Mouse (Mus musculus) lung, embryonic 14.5 days (tissue): ENCODE measurements at regions not wholly inside any gene's neighbourhood (a gene's known extent, or its start where the extent isn't known, plus 50 kb on each side); places are given as distances from the start of the nearest gene placed in this dataset.

ENCODE experiments used
- ATAC-seq: fragments of 200-750 bp; cut with Nextera tagmentation; 2 replicates; pipeline ENCODE4 v1.8.0; 2017; ENCODE audit warnings: mild to moderate bottlenecking, moderate TSS enrichment, moderate library complexity; ENCODE audit not compliant: insufficient read depth
- DNase-seq: peaks from one replicate; pipeline ENCODE4 v3.0.0-alpha.2; 2015
- H3K27ac ChIP-seq: fragments of 300-500 bp; sonication (generic); 2 replicates; pipeline ENCODE4 v1.5.1; 2014; ENCODE audit warnings: low read depth, mild to moderate bottlenecking, moderate library complexity
- H3K27me3 ChIP-seq: fragments of 300-500 bp; sonication (generic); 2 replicates; pipeline ENCODE4 v1.6.1; 2014; ENCODE audit warnings: low read length, control low read depth; ENCODE audit not compliant: insufficient read depth
- H3K36me3 ChIP-seq: fragments of 300-500 bp; sonication (generic); 2 replicates; pipeline ENCODE4 v1.6.1; 2014; ENCODE audit warnings: control low read depth; ENCODE audit not compliant: insufficient read depth
- H3K4me1 ChIP-seq: fragments of 300-500 bp; sonication (generic); 2 replicates; pipeline ENCODE4 v1.6.1; 2014; ENCODE audit warnings: antibody characterized with exemption, control low read depth; ENCODE audit not compliant: insufficient read depth
- H3K4me2 ChIP-seq: fragments of 300-500 bp; sonication (generic); 2 replicates; pipeline ENCODE4 v1.6.1; 2014; ENCODE audit warnings: mild to moderate bottlenecking
- H3K4me3 ChIP-seq: fragments of 300-500 bp; sonication (generic); 2 replicates; pipeline ENCODE4 v1.5.1; 2014; ENCODE audit warnings: low read depth, low read length
- H3K9ac ChIP-seq: fragments of 300-500 bp; sonication (generic); 2 replicates; pipeline ENCODE4 v1.6.1; 2014
- H3K9me3 ChIP-seq: fragments of 300-500 bp; sonication (generic); 2 replicates; pipeline ENCODE4 v1.6.1; 2016; ENCODE audit warnings: low read depth, low read length, control low read depth
- CTCF ChIP-seq: IDR thresholded peaks from 2 replicates; pipeline ENCODE4 v1.5.1; 2016; ENCODE audit warnings: antibody characterized with exemption, low read depth
- WGBS: fragments of 180-500 bp; shearing (Covaris S2); extraction: QIAGEN DNeasy Blood & Tissue Kit; methylation state at CpG from one replicate; pipeline ENCODE4 v1.1.7; 2014; 5-methylcytosine and 5-hydroxymethylcytosine counted together

GRCm38 (mm10) chr3:104586342-104587175 is 51.9 kb upstream of the Slc16a1 start:
- 81% methylated on average over 6 of the region's 6 CpGs for WGBS
- H3K9me3 ChIP-seq: no peaks in the 10 kb centered on the region

GRCm38 (mm10) chr3:104585303-104585702 is 53.2 kb upstream of the Slc16a1 start:
- Histone ChIP-seq H3K9me3 (no peaks in the 10 kb centered on the region), H3K27ac (no peak overlapping the region), H3K27me3 (no peaks in the 10 kb centered on the region), H3K4me1 (no peaks in the 10 kb centered on the region), H3K36me3 (no peaks in the 10 kb centered on the region), H3K4me3 (no peak overlapping the region), H3K9ac (no peak overlapping the region), H3K4me2 (no peak overlapping the region)
- DNase-seq (no peak), ATAC-seq (no peak)
- TF ChIP-seq CTCF: no peak
- 35% methylated on average over 6 of the region's 6 CpGs for WGBS

More at GRCm38 (mm10) chr3:104586342-104587175, 51.9 kb upstream of the Slc16a1 start:
- H3K9ac ChIP-seq: no peak overlapping the region
- H3K27me3 ChIP-seq: no peaks in the 10 kb centered on the region
- ATAC-seq: no peak
- no peaks in the 10 kb centered on the region for H3K36me3 ChIP-seq
- H3K4me1 ChIP-seq: no peaks in the 10 kb centered on the region
- H3K27ac ChIP-seq: no peak overlapping the region
- H3K4me3 ChIP-seq: no peak overlapping the region
- DNase-seq: no peak
- no peak for TF ChIP-seq CTCF
- no peak overlapping the region for H3K4me2 ChIP-seq

DNA sequence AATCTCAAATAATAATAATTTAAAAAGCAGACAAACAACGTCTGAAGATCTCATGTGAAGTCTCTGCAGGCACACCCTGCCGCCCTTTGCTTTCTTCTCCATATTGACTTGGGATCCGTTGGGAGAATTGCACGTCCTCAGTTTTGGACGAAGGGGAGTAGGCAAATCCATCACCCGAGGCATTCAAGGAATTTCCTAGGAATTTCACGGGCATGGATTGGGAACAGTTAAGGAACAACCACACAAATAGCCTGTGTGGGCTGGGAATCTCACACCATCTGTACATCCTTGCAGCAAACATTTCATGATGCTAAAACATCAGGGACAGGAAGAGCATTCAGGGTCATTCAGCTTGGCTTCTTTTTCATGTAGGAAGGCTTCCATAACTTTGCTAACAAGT is 55.2 kb upstream of the Slc16a1 start:
- Histone ChIP-seq H3K9me3 (no peaks in the 10 kb centered on the region), H3K4me2 (no peak overlapping the region), H3K4me3 (no peak overlapping the region), H3K36me3 (no peaks in the 10 kb centered on the region), H3K4me1 (no peaks in the 10 kb centered on the region), H3K27me3 (no peaks in the 10 kb centered on the region), H3K27ac (no peak overlapping the region), H3K9ac (no peak overlapping the region)
- ATAC-seq: no peak
- 34% methylated on average over 7 of the region's 7 CpGs for WGBS
- no peak for TF ChIP-seq CTCF
- no peak for DNase-seq

- H3K9ac ChIP-seq: no peak overlapping the region
- WGBS: 88% methylated on average over 10 of the region's 10 CpGs
- ATAC-seq (no peak), DNase-seq (no peak)
- H3K27me3 ChIP-seq: no peaks in the 10 kb centered on the region
- H3K4me3 ChIP-seq: no peak overlapping the region
- H3K4me2 ChIP-seq: no peak overlapping the region
- H3K9me3 ChIP-seq: no peaks in the 10 kb centered on the region
- H3K36me3 ChIP-seq: no peaks in the 10 kb centered on the region
- no peak for TF ChIP-seq CTCF
- H3K27ac ChIP-seq: no peak overlapping the region
- no peaks in the 10 kb centered on the region for H3K4me1 ChIP-seq
Observed at GRCm38 (mm10) chr3:104582521-104582920, 55.9 kb upstream of the Slc16a1 start.

DNA sequence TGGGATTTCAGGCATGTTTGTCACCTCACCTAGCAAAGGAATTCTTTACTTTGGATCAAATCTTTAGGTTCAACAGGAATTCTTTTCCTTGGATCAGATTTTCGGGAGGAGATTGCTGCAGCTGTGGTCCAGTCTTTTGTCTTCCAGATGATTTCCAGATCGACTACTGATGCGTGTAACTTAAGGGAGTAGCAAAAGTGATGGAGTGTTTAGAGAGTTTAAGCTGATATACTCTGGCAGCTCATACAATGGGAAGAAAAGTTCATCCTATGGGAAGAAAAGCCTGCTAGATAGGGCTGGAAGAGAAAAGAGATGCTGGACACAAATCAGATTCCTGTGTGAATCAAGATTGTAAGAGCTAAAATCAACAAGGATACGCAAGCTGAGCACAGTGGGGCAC is 59.3 kb upstream of the Slc16a1 start:
- ATAC-seq: no peak
- H3K27ac ChIP-seq: no peak overlapping the region
- H3K4me1 ChIP-seq: no peaks in the 10 kb centered on the region
- no peak for TF ChIP-seq CTCF
- H3K36me3 ChIP-seq: no peaks in the 10 kb centered on the region
- no peaks in the 10 kb centered on the region for H3K9me3 ChIP-seq
- 57% methylated on average over 4 of the region's 4 CpGs for WGBS
- no peak overlapping the region for H3K9ac ChIP-seq
- DNase-seq: no peak
- no peak overlapping the region for H3K4me3 ChIP-seq
- H3K4me2 ChIP-seq: no peak overlapping the region
- no peaks in the 10 kb centered on the region for H3K27me3 ChIP-seq

GRCm38 (mm10) chr3:104578374-104578773 is 60.1 kb upstream of the Slc16a1 start:
- no peak overlapping the region for H3K4me2 ChIP-seq
- ATAC-seq: no peak
- H3K9me3 ChIP-seq: no peaks in the 10 kb centered on the region
- H3K27me3 ChIP-seq: no peaks in the 10 kb centered on the region
- 26% methylated on average over 3 of the region's 3 CpGs for WGBS
- H3K4me1 ChIP-seq: no peaks in the 10 kb centered on the region
- H3K36me3 ChIP-seq: no peaks in the 10 kb centered on the region
- H3K27ac ChIP-seq: no peak overlapping the region
- no peak overlapping the region for H3K9ac ChIP-seq
- DNase-seq: no peak
- no peak for TF ChIP-seq CTCF
- no peak overlapping the region for H3K4me3 ChIP-seq

- no peak overlapping the region for H3K4me3 ChIP-seq
- H3K27ac ChIP-seq: no peak overlapping the region
- DNase-seq (no peak), ATAC-seq (no peak)
- WGBS: 48% methylated on average over 5 of the region's 5 CpGs
- no peaks in the 10 kb centered on the region for H3K4me1 ChIP-seq
- H3K9ac ChIP-seq: no peak overlapping the region
- TF ChIP-seq CTCF: no peak
- no peaks in the 10 kb centered on the region for H3K36me3 ChIP-seq
- no peaks in the 10 kb centered on the region for H3K27me3 ChIP-seq
- no peaks in the 10 kb centered on the region for H3K9me3 ChIP-seq
- H3K4me2 ChIP-seq: no peak overlapping the region
Observed at GRCm38 (mm10) chr3:104577228-104577927, 61.1 kb upstream of the Slc16a1 start.
